Mouse (Mus musculus) G1E-ER4 (cell line): ENCODE measurements around the gene Btnl2. TPM values are rescaled to one million over a fixed set of nuclear protein-coding genes. Genes with fewer than 3 reads are reported as not detected.

ENCODE experiments used
- GATA1 ChIP-seq: IDR thresholded peaks from one replicate; pipeline ENCODE4 v1.8.0; 2012; ENCODE audit warnings: low read length, inconsistent platforms
- polyA plus RNA-seq: library from polyadenylated mRNA; stranded (reverse); fragments of >175 nt; gene quantifications from 2 replicates; pipeline ENCODE4 v1.2.3, GENCODE M21; 2012

Btnl2 gene
- polyA plus RNA-seq, 1 experiment: not detected

DNA sequence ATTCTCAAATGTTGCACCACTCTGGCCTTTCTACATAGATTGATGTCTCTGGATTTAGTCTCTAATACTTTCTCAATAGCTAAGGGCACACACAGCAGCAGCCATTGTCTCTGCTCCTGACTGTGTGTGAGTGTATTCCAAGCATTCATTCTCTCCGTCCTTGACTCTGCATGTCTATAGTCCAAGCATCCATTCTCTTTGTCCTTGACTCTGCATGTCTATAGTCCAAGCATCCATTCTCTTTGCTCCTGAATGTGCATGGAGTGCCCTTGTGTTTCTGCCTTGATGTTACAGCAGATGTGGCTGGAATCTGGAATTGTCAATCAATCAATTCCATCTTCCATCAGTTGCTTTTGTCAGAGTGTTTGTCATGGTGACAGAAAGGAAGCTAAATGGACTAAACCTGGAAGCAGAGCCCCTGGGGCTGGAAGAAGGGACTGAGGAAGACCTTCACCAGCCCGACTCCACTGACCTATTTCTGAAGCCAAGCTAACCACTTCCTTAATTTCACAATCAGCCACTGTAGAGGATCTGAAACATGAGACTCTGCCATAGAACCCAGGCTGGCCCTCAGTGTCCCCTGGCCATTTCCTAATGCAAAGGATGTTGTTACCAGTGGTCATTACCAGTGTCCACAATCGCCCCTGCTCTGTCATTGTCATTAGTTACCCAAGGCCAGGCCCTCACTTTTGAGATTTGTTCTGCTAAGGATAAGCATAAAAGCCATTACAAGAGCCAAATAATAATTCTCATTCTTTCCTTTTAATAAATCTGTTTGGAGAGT is 13.8 kb upstream of the Btnl2 start:
- no peak for TF ChIP-seq GATA1

DNA sequence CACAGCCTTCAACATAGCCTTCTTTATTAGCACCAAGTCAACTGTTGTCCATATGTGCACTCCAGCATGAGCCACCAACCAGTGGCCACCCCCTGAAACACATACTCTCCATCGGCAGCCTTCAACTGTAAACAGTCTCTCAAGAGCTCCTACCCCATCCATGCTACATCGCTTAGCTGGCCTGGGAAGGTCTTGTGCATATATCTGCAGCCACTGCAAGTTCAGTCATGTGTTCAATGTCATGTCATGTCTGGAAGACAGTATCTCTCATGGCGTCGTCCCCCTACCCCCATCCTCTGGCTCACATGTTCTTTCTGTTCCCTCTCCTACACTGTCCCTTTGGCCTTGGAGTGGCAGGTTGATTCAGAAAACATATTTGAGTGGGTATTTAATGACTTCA is 9.7 kb upstream of the Btnl2 start:
- no peak for TF ChIP-seq GATA1

- no peak for TF ChIP-seq GATA1
Observed at GRCm38 (mm10) chr17:34345486-34345885, 9.1 kb upstream of the Btnl2 start.

- TF ChIP-seq GATA1: no peak
Observed at GRCm38 (mm10) chr17:34346041-34346440, 8.6 kb upstream of the Btnl2 start.

DNA sequence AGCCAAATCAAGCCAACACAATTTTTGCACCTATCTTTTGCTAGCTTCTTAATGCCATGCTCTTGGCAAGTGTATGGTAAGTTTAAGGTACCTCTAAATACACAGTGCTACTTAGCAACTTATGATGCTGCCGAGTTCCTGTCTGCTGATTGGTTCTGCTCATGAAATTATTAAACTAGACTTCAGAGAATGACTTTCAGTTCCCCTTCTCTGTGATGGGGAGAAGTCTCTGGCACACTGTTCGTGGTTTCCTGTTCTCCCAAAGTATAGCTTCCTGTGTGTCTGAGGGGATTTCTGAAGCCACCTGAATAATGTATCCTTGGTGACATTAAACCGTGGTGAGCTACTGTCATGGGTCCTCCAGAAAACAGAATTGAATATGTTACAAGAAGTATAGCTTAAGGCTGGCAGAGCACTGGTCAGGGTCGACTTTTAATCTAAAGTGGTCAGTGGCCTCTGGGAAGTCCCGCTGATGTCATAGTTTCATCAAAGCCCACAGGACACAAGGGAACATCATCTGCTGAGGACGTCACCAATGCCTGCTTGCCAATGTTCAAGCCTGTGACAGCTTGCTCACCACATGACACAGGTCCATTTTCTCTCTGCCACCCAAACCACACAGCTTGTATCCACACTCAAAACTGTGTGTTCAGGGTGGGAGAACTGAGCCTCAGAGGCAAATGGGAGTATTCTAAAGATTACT is 6.9 kb upstream of the Btnl2 start:
- no peak for TF ChIP-seq GATA1

DNA sequence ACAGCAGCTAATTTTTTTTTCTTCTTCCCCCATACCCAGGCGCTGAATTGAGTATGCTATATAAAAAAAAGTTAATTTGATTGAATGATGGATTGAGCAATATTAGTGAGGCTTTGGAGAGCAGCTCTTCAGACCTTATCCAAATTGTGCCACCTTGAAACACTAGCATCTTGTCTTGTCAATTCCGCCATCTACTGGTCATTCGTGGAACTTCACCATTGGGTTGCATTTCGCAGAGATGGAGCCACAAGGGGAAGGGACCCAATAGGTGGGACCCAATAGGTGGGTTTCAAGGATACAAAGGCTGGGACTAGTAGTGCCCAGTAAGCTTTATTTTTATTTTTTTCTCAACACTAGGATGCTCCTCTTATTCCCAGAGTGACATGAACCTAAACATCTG is 5.2 kb upstream of the Btnl2 start:
- TF ChIP-seq GATA1: no peak

DNA sequence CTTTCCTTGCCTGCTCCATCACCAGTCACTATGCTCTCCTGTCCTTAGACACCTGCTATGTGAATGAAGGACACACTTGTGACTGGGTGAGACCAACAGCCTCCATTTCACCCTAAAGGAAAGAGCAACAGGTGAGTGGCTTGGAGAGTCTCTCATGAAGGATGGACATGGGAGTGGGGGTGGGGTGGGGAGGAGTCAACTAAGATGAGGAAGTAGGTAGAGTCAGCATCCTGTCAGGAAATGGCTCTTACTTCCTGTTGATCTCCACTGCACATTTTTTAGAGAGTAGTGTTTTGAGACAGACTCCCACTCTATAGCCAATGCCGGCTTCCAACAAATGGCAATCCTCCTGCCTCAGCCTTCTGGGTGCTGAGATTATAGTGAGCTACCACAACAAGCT is 318 bp downstream of the Btnl2 start:
- no peak for TF ChIP-seq GATA1

DNA sequence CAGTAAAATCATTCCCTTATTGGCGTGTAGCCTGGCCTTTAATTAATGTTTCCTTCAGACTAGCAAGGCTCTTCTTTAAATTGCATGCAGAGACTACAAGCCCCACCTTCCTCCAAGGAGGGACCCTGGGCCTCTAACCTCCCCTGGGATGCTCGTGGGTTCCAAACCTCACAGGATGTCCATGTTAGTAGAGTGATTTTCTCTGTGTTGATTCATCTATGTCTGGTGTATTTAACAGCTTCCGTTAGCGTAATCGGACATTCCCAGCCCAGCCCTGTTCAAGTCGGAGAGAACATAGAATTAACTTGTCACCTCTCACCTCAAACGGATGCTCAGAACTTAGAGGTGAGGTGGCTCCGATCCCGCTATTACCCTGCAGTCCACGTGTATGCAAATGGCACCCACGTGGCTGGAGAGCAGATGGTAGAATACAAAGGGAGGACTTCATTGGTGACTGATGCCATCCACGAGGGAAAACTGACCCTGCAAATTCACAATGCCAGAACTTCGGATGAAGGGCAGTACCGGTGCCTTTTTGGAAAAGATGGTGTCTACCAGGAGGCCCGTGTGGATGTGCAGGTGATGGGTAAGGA is 8.4 kb downstream of the Btnl2 start:
- no peak for TF ChIP-seq GATA1

DNA sequence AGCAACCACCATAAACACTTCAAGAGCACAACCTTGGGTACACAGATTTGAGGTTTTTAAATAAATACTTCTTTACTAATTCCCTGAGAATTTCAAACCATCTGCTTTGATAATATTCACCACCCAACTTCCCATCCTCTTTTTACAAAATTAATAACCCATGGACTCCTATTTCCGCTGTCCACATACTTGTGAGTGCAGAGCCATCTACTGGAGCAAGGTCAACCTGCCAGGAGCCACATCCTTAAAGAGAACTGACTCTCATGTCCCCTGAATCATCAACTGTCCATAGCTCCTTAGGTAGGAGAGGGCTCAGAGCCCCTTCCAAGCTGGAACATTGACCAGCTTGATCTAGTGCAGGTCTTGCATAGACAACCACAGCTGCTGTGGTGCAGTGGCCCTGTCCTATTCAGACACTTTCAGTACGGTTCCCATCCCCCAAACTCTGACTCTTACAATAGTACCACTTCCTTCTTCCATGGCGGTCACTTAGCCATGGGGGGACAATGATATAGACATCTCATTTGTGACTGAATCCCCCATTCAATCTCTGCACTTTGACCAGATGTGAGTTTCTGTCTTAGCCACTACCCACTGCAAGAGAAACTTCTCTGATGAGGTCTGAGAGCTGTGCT is 9.2 kb downstream of the Btnl2 start:
- no peak for TF ChIP-seq GATA1

DNA sequence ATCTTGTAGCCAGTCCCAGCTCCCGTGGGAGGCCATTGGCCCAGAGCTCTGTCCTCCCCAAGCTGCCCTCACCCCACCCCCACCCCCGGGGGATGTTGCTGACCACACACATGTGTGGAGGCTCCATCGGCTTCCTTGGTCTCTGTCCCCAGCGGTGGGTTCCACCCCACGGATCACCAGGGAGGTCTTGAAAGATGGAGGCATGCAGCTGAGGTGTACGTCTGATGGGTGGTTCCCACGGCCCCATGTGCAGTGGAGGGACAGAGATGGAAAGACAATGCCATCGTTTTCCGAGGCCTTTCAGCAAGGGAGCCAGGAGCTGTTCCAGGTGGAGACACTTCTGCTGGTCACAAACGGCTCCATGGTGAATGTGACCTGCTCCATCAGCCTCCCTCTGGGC is 10.4 kb downstream of the Btnl2 start:
- TF ChIP-seq GATA1: no peak

DNA sequence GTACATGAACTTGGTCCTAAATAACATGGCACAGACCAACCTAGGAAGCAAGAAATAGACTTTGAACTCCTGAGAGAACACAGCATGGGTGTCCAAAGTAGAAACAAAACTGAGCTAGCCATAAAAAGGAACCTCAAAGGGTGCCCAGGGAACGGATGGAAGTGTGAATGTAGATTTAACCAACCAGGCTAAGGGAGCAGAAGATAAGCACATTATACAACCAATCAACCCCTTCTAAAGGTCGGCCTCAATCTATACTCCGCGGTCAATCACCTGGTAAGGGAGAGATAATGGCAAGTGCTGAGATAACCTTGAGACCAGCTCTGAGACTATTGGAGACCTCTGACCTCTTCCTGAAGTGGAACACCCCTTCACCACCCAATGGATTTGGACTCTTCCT is 15.9 kb downstream of the Btnl2 start:
- TF ChIP-seq GATA1: no peak

GRCm38 (mm10) chr17:34373055-34373709 is 18.6 kb downstream of the Btnl2 start:
- no peak for TF ChIP-seq GATA1

- no peak for TF ChIP-seq GATA1
Observed at GRCm38 (mm10) chr17:34376847-34377246, 22.2 kb downstream of the Btnl2 start, which contains the start of gene Btnl1. Gene Btnl1 (plus strand): TSS chr17:34377132.

DNA sequence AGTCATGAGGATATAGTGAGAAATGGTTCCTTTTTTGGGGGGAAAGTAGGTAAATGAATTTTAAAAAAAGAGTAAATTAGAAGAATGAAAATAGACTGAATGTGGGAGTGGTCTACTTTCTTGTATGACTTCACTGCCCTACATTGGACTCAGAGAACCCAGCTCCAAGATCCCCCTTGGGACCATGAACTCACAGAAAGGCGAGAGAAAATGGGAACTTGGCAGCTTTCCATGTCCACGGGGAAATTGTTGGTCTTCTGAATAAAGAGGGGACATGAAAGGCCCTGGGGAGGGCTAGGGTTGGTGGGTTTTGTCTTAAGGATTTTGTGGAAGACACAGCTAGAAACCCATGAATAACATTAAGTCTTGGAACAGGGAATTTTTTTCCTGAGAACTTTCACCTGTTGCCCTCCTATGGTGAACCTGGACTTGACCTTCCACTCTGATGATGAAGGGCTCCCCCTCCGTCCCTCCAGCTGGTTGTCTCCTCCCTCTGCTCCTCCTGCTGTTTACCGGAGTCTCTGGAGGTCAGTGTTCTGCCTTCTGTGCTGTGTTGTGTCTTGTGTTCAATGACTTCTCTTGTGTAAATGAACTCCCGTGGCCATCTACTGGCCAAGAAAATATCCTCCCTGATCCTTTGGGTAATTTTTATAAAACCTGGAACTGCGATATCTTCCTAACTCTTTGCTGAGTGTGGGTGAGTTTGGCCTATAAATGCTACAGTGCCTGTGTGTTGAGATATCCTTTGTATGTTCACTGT is 23.0 kb downstream of the Btnl2 start:
- TF ChIP-seq GATA1: no peak

- TF ChIP-seq GATA1: no peak
Observed at GRCm38 (mm10) chr17:34378716-34379115, 24.1 kb downstream of the Btnl2 start.
